Mouse (Mus musculus) ES-Bruce4 (cell line): ENCODE data around the gene Cadm4. TPM values are rescaled to one million over a fixed set of nuclear protein-coding genes. Genes with fewer than 3 reads are reported as not detected.

Experiments used
- H3K27ac ChIP-seq: 2 replicates; pipeline ENCODE4 v1.5.1; 2012; ENCODE audit warnings: low read length, inconsistent platforms; ENCODE audit not compliant: insufficient read depth
- H3K27me3 ChIP-seq: 2 replicates; pipeline ENCODE4 v1.6.1; 2012; ENCODE audit warnings: mild to moderate bottlenecking, low read length, inconsistent platforms; ENCODE audit not compliant: control insufficient read depth, poor library complexity, insufficient read depth, severe bottlenecking
- H3K36me3 ChIP-seq: 2 replicates; pipeline ENCODE4 v1.6.1; 2012; ENCODE audit warnings: inconsistent platforms, mild to moderate bottlenecking, low read length, moderate library complexity; ENCODE audit not compliant: control insufficient read depth, poor library complexity, insufficient read depth, severe bottlenecking
- H3K4me1 ChIP-seq: one replicate; pipeline ENCODE4 v1.8.1; 2011; ENCODE audit warnings: low read length; ENCODE audit not compliant: control insufficient read depth, insufficient read depth
- H3K4me3 ChIP-seq: 2 replicates; pipeline ENCODE4 v1.5.1; 2011; ENCODE audit warnings: low read depth, mild to moderate bottlenecking, low read length
- H3K9ac ChIP-seq: 2 replicates; pipeline ENCODE4 v1.6.1; 2012; ENCODE audit warnings: low read depth, mild to moderate bottlenecking, inconsistent platforms; ENCODE audit not compliant: poor library complexity, severe bottlenecking
- H3K9me3 ChIP-seq: replicated peaks from 2 replicates; pipeline ENCODE4 v1.6.1; 2012; ENCODE audit warnings: mild to moderate bottlenecking, low read length, inconsistent platforms; ENCODE audit not compliant: control insufficient read depth, poor library complexity, insufficient read depth, severe bottlenecking
- CTCF ChIP-seq: IDR thresholded peaks from one replicate; pipeline ENCODE4 v1.8.1; 2011; ENCODE audit warnings: low read depth, low read length
- EP300 ChIP-seq: IDR thresholded peaks from 2 replicates; pipeline ENCODE4 v1.6.1; 2011; ENCODE audit warnings: low read depth, low read length; ENCODE audit not compliant: insufficient read depth
- POLR2A ChIP-seq: IDR thresholded peaks from one replicate; pipeline ENCODE4 v1.8.1; 2011; ENCODE audit warnings: low read length; ENCODE audit not compliant: insufficient read depth
- polyA plus RNA-seq: library from polyadenylated mRNA; stranded (reverse); fragments of >200 nt; gene quantifications from 2 replicates; pipeline ENCODE4 v1.2.4, GENCODE M21; 2011; ENCODE audit warnings: low read depth; ENCODE audit not compliant: missing spikeins, insufficient read depth, insufficient read length

Gene Cadm4
- 10.4 and 12.2 TPM in 2 replicates for polyA plus RNA-seq

DNA sequence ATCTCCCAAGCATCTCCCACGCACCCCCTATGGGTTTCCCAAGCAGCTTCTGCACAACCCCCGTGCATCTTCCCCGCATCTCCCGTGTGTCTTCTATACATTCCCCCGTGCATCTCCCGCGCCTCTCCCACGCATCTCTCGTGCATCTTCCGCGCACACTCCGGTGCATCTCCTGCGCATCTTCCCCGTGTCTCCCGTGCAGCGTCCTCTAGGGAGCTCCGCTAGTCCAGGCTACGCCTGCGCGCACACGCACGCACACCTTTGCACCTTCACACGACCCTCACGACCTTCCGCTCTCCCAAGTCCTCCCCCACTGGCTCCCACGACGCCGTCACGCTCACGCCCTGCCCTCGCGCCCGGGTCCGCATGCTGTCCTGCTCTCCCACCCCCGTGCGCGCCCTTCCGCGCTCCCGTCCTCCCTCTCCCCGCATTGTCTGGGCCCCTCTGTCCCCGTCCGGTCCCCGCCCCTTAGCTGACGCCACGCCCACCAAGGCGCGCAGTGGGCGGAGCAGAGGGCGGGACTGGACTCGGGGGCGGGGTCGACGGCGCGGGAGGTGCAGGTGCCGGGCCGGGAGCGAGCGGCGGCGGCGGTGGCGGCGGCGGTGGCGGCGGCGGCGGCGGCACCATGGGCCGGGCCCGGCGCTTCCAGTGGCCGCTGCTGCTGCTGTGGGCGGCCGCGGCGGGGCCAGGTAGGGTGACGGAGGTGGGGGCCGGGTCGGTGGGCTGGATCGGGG is at the start of gene Cadm4:
Gene Cadm4 (plus strand): TSS at position 550 of the 734 bp plus-strand sequence.
- Histone ChIP-seq H3K9me3 (no peaks in the 10 kb centered on the region), H3K27me3 (peaks cover 8% of the 10 kb centered on the region), H3K27ac (no peak within 1 kb of the TSS), H3K9ac (peak within 1 kb of the TSS; percentile 51), H3K4me1 (no peaks in the 10 kb centered on the region), H3K36me3 (no peaks in the 10 kb centered on the region), H3K4me3 (peak within 1 kb of the TSS; percentile 68)
- no peak for TF ChIP-seq EP300
- TF ChIP-seq POLR2A, result peak; percentile 38

DNA sequence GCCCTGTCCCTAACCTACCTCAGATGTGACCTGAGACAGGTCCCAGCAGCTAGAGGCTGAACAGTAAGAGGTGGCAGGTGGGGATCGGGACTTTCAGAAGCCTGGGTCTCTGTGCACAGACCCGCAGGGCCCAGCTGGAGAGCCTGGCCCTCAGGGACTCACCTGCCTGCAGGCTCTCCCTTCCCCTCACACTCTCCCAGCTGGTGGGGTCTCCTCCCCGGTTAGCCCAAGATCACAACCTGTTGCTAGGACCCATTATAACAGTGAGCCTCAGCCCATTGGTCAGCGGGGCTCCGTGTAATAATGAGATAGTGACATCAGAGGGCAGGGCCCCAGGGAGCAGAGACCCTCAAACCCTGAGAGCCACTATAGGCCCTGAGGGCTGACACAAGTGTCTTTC is 46.5 kb upstream of the Cadm4 start:
- TF ChIP-seq POLR2A, result no peak
- TF ChIP-seq EP300, result no peak
- TF ChIP-seq CTCF, result no peak
- Histone ChIP-seq H3K4me1 (no peaks in the 10 kb centered on the region), H3K27ac (no peak overlapping the region), H3K9me3 (no peaks in the 10 kb centered on the region), H3K27me3 (no peaks in the 10 kb centered on the region), H3K36me3 (no peaks in the 10 kb centered on the region), H3K4me3 (no peak overlapping the region), H3K9ac (no peak overlapping the region)

DNA sequence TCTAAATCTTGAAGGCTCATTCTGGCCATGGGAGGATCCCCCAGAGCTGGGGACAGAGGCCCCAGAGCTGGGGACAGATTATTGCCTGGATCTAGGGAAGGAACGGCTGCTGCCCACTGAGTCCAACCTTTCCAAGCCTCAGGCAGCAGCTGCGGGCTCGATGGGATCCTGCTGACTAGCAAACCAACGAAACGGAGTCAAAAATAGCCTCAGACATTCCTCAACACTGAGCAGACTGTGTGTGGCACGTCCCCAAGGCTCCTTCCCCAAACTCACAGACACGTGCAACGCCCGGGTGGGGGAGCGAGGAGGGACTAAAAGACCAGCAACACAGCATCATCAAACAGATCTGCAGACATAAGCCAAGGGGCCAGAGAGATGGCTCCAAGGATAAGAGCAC is 43.8 kb upstream of the Cadm4 start:
- no peak for TF ChIP-seq POLR2A
- TF ChIP-seq EP300, result no peak
- no peak for TF ChIP-seq CTCF
- H3K9ac ChIP-seq, result no peak overlapping the region
- no peaks in the 10 kb centered on the region for H3K36me3 ChIP-seq
- H3K4me1 ChIP-seq, result no peaks in the 10 kb centered on the region
- H3K4me3 ChIP-seq, result no peak overlapping the region
- no peak overlapping the region for H3K27ac ChIP-seq
- H3K9me3 ChIP-seq, result no peaks in the 10 kb centered on the region
- H3K27me3 ChIP-seq, result no peaks in the 10 kb centered on the region

DNA sequence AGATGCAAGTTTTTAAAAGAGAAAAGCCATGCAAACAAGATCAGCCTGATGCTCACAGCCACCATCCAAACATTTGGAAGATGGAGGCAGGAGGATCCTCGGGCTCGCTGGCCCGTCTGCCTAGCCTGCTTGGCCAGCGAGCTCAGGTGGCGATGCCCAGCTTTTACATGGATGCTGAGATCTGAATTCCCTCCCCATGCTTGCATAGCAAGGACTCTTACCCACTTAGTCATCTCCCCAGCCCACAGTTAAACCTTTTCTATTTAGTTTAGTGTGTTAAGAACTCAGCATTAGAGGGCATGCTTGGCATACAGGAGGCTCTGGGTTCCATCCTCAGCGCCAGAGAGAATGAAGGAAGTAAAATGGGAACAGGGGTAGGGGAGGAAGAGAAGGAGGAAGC is 42.6 kb upstream of the Cadm4 start:
- Histone ChIP-seq H3K27ac (no peak overlapping the region), H3K4me3 (no peak overlapping the region), H3K9ac (no peak overlapping the region), H3K36me3 (no peaks in the 10 kb centered on the region), H3K27me3 (no peaks in the 10 kb centered on the region), H3K4me1 (no peaks in the 10 kb centered on the region), H3K9me3 (no peaks in the 10 kb centered on the region)
- TF ChIP-seq CTCF (no peak), EP300 (no peak), POLR2A (no peak)

DNA sequence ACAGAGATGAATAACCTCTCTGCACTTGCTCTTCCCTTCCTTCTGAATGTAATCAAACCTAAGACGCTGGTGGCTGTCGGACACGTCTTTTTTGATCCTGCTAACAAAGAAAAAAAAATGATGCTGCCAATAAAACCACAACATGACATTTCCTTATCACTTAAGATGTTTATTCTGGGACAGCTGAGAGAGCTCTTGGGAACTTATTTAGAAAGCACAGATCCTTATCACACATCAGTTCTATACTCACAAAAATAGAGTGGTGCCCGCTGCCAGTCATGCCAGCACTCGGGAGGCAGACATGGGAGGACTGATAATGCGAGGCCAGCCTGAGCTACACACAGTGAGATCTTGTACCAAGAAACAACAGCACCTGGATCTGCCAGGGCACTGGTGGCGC is 41.9 kb upstream of the Cadm4 start:
- Histone ChIP-seq H3K9ac (no peak overlapping the region), H3K9me3 (no peaks in the 10 kb centered on the region), H3K27me3 (no peaks in the 10 kb centered on the region), H3K4me3 (no peak overlapping the region), H3K27ac (no peak overlapping the region), H3K4me1 (no peaks in the 10 kb centered on the region), H3K36me3 (no peaks in the 10 kb centered on the region)
- TF ChIP-seq EP300, result no peak
- no peak for TF ChIP-seq CTCF
- TF ChIP-seq POLR2A, result no peak

DNA sequence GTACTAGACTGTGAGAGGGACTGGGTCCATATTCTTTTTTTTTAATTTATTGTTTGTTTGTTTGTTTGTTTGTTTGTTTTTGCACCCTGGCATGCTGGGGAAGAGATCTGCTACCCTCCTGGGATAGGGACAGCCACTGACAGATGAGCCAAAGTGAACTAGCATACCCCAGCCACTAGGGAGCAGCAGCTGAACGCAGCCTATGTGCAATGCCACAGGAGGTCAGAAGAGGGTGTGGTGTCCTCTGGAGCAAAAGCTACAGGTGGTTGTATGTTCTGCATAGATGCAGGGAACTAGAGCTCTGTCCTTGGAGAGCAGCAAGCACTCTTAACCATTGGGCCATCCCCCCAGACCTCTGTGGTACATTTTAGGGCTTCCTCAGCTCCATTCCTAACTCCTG is 40.0 kb upstream of the Cadm4 start:
- TF ChIP-seq EP300 (0 out of 2 replicates have a peak, but pooled peaks have one; percentile 43), CTCF (peak; percentile 100), POLR2A (no peak)
- no peaks in the 10 kb centered on the region for H3K27me3 ChIP-seq
- H3K4me1 ChIP-seq, result no peaks in the 10 kb centered on the region

More for the DNA sequence above, 40.0 kb upstream of the Cadm4 start:
- no peak overlapping the region for H3K27ac ChIP-seq
- H3K36me3 ChIP-seq, result no peaks in the 10 kb centered on the region
- H3K9me3 ChIP-seq, result no peaks in the 10 kb centered on the region
- H3K9ac ChIP-seq, result no peak overlapping the region
- no peak overlapping the region for H3K4me3 ChIP-seq
